Mouse (Mus musculus): ENCODE results near the gene Klhl29.

- no peak for TF ChIP-seq CTCF (conservative IDR thresholded peaks at IDR 0.05; ENCODE audit: low read length)
- TF ChIP-seq POU5F1 (IDR thresholded peaks at IDR 0.05; ENCODE audit: borderline replicate concordance, low read length) = no peak
- TF ChIP-seq NANOG (IDR thresholded peaks at IDR 0.05; ENCODE audit: borderline replicate concordance, low read length) = no peak
These were observed 100.0 kb downstream of the Klhl29 start for GRCm38 (mm10) chr12:5275507-5275936.

All from E14TG2a.4 (cell line).